Mouse (Mus musculus) embryonic stem cell, embryonic (primary cell): Measurements from ENCODE around the gene Dexi.

Experiments used
- CTCF ChIA-PET, 4 experiments: fragments of 300-600 bp in 2 of 4; fragments of 350-600 bp in 2 of 4; sonication (Branson Sonifier 250); formaldehyde crosslinking; loops; one replicate each; lab custom pipeline; 2022; ENCODE audit warnings: inconsistent platforms in 2 of 4; lab: Charles Lee
- POLR2A ChIA-PET, 4 experiments: fragments of 300-600 bp in 2 of 4; fragments of 350-600 bp in 2 of 4; sonication (Branson Sonifier 250); formaldehyde crosslinking; loops; one replicate each; lab custom pipeline; 2022; ENCODE audit warnings: antibody characterized with exemption in 4 of 4, inconsistent platforms in 1 of 4; lab: Charles Lee

Dexi gene

DNA sequence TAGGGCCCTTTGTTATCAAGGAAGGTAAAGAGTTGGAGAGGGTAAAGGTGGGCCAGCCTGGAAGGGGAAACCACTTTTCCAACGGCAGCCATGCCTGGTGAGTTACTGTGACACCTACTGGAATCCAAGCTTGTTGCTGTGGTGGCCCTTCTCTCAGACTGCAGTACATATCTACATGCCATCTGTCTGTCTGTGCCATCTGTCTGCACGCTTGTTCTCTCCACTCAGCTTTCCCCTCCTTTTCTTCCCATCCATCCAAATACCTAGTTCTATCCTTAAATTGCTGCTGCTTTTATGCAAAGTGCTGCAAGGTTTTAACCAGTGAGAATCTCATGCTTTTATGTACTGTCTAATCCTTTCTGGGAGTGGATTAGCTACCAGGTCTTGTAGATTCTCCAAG is 6.7 kb upstream of the Dexi start:
- ChIA-PET CTCF (interaction anchor here in 1 of 4 experiments (0.9 kb wide), 1 partner anchor 13 kb away, joined by 4 read pairs; no protein-coding TSS in a partner anchor), POLR2A (interaction anchor here in 3 of 4 experiments (0.5 to 2.1 kb wide), 3 partner anchors 12 to 616 kb away, joined by 3 to 6 read pairs (median 5); no protein-coding TSS in a partner anchor)

DNA sequence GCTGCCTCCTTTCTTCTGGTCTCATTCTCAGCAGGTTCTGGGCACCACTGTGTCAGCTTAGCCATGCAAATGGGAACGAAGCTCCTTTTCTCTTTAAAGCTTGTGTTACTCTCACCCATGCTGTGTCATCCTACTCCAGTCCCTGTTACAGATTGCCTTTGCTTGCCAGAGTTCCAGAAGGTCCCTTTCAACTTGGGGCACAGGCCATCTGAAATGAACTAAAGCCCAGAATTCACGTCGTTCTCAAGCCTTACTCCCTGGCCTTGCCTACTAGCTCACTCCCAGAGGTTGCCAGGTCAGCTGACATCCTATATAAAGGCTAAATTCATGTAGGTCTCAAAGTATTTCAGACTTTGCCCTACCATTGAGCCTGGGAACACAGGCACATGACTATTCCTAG is 6.1 kb upstream of the Dexi start:
- ChIA-PET CTCF (no interaction called here), POLR2A (interaction anchor here in 2 of 4 experiments (1.6 to 2.1 kb wide), 2 partner anchors 12 to 18 kb away, joined by 3 to 6 read pairs; no protein-coding TSS in a partner anchor)

GRCm38 (mm10) chr16:10546865-10547264 is 4.0 kb upstream of the Dexi start:
- POLR2A ChIA-PET: interaction anchor here in 1 of 4 experiments (1.4 to 1.9 kb wide), 2 partner anchors 10 to 130 kb away, joined by 4 to 9 read pairs; no protein-coding TSS in a partner anchor
- CTCF ChIA-PET: interaction anchor here in 2 of 4 experiments (0.7 to 1.4 kb wide), 2 partner anchors 26 to 147 kb away, joined by 3 to 8 read pairs; no protein-coding TSS in a partner anchor

GRCm38 (mm10) chr16:10544995-10545622 is 2.3 kb upstream of the Dexi start, which contains the start of gene Clec16a:
Gene Clec16a, plus strand, starts transcription at chr16:10545339.
- POLR2A ChIA-PET: interaction anchor here (0.6 to 5.3 kb wide), 11 partner anchors 12 to 237 kb away, joined by 3 to 46 read pairs (median 3); partner anchors contain the start of gene Nubp1 (in 1 of the 4)
- CTCF ChIA-PET: interaction anchor here in 2 of 4 experiments (0.5 to 1.4 kb wide), 2 partner anchors 24 to 297 kb away, joined by 3 read pairs; no protein-coding TSS in a partner anchor

- POLR2A ChIA-PET: interaction anchor here in 3 of 4 experiments (0.6 to 5.3 kb wide), 48 partner anchors 9 to 556 kb away, joined by 3 to 63 read pairs (median 4); partner anchors contain the start of genes Nubp1 (in 2 of the 3), Atf7ip2 (in 1 of the 3), Emp2 (in 1 of the 3) and Socs1 (in 1 of the 3)
- CTCF ChIA-PET: interaction anchor here (0.6 to 2.1 kb wide), 10 partner anchors 9 to 304 kb away, joined by 3 to 15 read pairs (median 4); no protein-coding TSS in a partner anchor
Observed at GRCm38 (mm10) chr16:10542266-10542665, 588 bp downstream of the Dexi start.

DNA sequence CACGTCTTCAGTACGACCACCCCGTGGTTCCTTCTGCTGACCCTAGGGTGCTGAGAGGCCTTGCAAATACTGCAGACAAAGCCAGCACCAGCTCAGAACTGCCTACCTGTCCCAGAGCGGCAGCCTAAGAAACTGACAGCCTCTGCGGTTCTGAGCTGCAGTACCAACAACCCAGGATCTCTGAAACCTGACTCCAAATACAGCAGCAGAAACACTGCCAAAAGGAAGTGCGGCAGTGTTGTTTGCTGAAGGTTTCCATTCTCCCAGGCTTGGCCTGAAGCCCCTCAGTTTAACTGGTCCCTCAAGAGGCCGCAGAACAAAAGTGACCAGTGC is 1.3 kb downstream of the Dexi start:
- ChIA-PET CTCF (interaction anchor here in 2 of 4 experiments (0.6 to 2.1 kb wide), 5 partner anchors 8 to 261 kb away, joined by 3 to 15 read pairs (median 5); no protein-coding TSS in a partner anchor), POLR2A (interaction anchor here in 3 of 4 experiments (0.6 to 5.3 kb wide), 21 partner anchors 9 to 781 kb away, joined by 3 to 63 read pairs (median 3); partner anchors contain the start of genes Nubp1 (in 1 of the 3), Snx29 (in 1 of the 3), Socs1 (in 1 of the 3) and Tvp23a (in 1 of the 3))

DNA sequence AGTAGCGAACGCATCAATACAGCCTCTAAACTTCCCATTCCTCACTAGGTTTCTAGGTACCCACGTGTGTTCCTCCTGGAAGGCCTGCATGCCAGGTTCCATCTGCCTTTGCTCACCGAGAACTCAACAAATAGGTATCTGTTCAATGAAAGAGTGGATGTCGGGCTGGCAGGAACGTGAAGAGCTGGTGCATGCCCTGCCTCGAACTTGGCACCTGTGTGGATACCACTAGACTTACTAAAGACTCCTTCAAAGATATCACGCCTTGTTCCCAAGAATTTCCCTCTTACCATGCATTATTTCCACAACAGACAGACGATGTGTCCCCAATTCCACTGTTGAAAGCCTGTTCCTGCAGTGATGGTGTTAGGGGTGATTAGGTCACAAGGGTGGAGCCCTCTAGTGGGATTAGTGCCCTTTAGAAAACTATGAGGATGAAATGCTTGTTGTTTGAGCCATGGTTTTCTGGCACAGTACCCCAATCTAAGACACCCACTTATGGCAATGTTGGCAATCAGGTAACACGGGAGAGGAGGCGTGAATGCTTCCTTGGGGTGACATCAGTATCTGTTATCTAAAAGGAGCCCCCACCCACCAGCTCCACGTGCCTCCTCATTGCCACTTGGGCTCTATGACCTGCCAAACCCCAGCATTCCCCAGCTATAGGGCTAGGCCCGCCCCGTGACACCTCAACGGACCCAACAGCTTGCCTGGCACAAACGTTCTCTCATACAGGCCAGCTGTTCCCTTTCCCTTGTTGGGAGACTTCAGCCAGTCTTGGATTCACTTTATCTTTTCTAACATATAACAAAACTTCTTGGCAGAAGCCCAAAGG is 1.9 kb downstream of the Dexi start:
- CTCF ChIA-PET: interaction anchor here in 2 of 4 experiments (0.7 to 2.1 kb wide), 2 partner anchors 8 to 20 kb away, joined by 3 to 5 read pairs; no protein-coding TSS in a partner anchor
- POLR2A ChIA-PET: interaction anchor here in 3 of 4 experiments (0.6 to 5.3 kb wide), 19 partner anchors 9 to 782 kb away, joined by 3 to 63 read pairs (median 5); partner anchors contain the start of genes Nubp1 (in 1 of the 3), Snx29 (in 1 of the 3), Socs1 (in 1 of the 3) and Tvp23a (in 1 of the 3)

- CTCF ChIA-PET: interaction anchor here in 3 of 4 experiments (0.5 to 1.4 kb wide), 6 partner anchors 14 to 332 kb away, joined by 3 to 17 read pairs (median 6); no protein-coding TSS in a partner anchor
- POLR2A ChIA-PET: interaction anchor here in 3 of 4 experiments (0.7 to 1.4 kb wide), 5 partner anchors 19 to 329 kb away, joined by 3 to 8 read pairs (median 4); no protein-coding TSS in a partner anchor
Observed at GRCm38 (mm10) chr16:10536961-10537360, 5.9 kb downstream of the Dexi start.

- ChIA-PET CTCF (interaction anchor here in 1 of 4 experiments (1.2 kb wide), 1 partner anchor 14 kb away, joined by 4 read pairs; no protein-coding TSS in a partner anchor), POLR2A (interaction anchor here in 2 of 4 experiments (1.4 to 1.6 kb wide), 4 partner anchors 14 to 18 kb away, joined by 3 read pairs; no protein-coding TSS in a partner anchor)
Observed at GRCm38 (mm10) chr16:10536323-10536722, 6.5 kb downstream of the Dexi start.

GRCm38 (mm10) chr16:10534567-10534966 is 8.3 kb downstream of the Dexi start:
- ChIA-PET POLR2A (interaction anchor here in 2 of 4 experiments (0.8 to 1.5 kb wide), 7 partner anchors 8 to 123 kb away, joined by 3 to 4 read pairs (median 3); partner anchors contain the start of genes Dexi (in 1 of the 2) and Nubp1 (in 1 of the 2)), CTCF (interaction anchor here in 2 of 4 experiments (0.6 to 1.4 kb wide), 4 partner anchors 11 to 165 kb away, joined by 3 to 4 read pairs (median 3); no protein-coding TSS in a partner anchor)

DNA sequence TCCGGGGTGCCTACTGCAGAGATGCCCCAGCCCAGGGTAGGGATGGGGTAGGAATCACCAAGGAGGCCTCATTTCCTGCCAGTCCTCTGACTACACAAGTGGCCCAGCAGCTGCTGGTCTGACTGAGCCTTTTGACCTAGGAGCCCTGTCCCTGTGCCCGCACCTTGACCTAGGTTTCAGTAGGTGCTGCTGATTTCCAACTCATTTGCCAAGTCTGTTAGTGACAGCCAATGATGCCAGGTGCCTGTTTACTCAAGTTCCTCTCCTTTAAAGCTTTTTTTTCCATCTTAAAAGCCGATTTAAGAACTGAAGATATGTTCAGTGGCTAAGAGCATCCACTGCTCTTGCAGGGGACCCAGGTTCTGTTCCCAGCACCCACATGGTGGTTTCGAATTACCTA is 9.1 kb downstream of the Dexi start:
- ChIA-PET POLR2A (interaction anchor here in 2 of 4 experiments (0.6 to 6.3 kb wide), 5 partner anchors 8 to 122 kb away, joined by 3 to 63 read pairs (median 4); partner anchors contain the start of genes Dexi (in 2 of the 2) and Nubp1 (in 1 of the 2)), CTCF (interaction anchor here in 2 of 4 experiments (1.0 to 2.1 kb wide), 4 partner anchors 8 to 13 kb away, joined by 3 to 6 read pairs (median 4); partner anchors contain the start of gene Dexi (in 1 of the 2))

DNA sequence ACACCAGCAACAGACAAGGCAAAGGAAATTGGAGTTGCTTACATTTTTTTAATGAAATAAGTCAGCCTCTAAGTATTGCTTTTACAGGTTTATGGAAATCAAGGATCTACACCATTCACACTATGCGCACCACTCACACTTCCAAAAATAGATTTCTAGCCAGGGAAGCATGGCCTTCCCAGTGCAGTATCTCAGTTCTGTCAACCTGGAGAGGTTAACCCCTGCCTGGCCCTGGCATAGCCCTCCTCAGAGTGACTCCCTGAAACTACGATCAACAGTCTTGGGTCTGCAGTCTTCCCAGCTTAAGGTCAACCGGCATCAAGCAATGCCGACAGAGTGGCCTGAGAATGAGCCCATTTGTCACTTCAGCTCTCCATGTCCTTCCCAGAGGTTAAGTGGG is 12.7 kb downstream of the Dexi start:
- ChIA-PET POLR2A (interaction anchor here in 3 of 4 experiments (0.6 to 6.3 kb wide), 9 partner anchors 11 to 254 kb away, joined by 3 to 63 read pairs (median 4); partner anchors contain the start of genes Dexi (in 2 of the 3), Clec16a (in 1 of the 3) and Nubp1 (in 1 of the 3)), CTCF (interaction anchor here in 2 of 4 experiments (1.0 to 2.6 kb wide), 6 partner anchors 9 to 504 kb away, joined by 3 to 11 read pairs (median 4); partner anchors contain the start of gene Dexi (in 1 of the 2))

DNA sequence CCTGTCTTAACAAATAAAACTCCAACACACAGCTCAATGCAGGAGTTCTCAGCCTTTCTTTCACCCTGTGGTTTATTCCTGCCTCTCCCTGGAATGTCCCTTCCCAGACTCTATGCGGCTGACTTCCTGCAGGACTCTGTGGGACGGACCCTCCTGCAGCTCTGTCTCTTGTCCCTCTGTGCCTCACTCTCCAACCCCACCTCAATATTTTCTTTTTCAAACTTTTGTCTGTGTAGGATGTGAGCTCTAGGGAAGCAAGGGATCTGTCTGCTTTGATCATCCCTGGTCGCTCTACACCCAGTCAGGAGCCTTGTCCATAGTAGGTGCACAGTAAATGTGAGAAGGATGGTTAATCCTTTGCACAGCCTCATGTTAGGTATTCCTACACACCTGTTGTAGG is 14.5 kb downstream of the Dexi start:
- ChIA-PET CTCF (interaction anchor here in 3 of 4 experiments (0.5 to 2.0 kb wide), 6 partner anchors 10 to 130 kb away, joined by 3 to 4 read pairs (median 4); partner anchors contain the start of gene Dexi (in 1 of the 3)), POLR2A (interaction anchor here in 2 of 4 experiments (1.0 to 6.3 kb wide), 8 partner anchors 10 to 116 kb away, joined by 3 to 63 read pairs (median 5); partner anchors contain the start of genes Dexi (in 2 of the 2) and Nubp1 (in 1 of the 2))

DNA sequence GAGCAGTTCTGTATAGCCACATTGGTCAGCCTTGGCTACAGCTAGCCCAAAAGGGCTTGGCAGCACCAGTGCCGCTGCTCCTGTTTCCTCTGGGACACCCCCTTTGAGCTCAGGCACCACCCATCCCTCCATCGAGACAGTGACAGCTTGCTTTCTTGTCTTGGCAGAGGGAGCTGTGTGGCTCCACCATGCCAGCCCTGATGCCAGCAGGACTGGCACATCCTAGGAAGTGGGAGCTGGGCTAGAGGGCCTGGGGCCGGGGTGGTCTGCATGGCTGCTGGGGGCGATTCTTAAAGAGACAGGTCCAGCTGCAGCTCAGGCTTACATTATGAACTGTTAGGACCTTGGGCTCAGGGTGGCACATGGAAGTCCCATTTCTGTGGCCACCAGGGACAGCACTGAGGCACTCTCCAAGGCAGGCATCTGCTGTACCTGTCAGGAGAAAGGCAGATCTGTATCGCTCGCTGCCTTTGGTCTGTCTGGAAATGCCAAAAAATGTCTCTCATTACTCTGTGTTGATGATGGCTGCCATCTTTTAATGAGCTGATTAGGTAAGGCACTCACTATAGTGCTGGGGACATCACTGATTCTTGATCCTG is 15.7 kb downstream of the Dexi start:
- ChIA-PET POLR2A (interaction anchor here in 2 of 4 experiments (0.8 to 2.7 kb wide), 8 partner anchors 9 to 252 kb away, joined by 3 to 12 read pairs (median 6); partner anchors contain the start of genes Dexi (in 1 of the 2) and Nubp1 (in 1 of the 2)), CTCF (interaction anchor here in 3 of 4 experiments (0.6 to 1.7 kb wide), 6 partner anchors 9 to 356 kb away, joined by 3 to 7 read pairs (median 3); partner anchors contain the start of gene Dexi (in 1 of the 3))

DNA sequence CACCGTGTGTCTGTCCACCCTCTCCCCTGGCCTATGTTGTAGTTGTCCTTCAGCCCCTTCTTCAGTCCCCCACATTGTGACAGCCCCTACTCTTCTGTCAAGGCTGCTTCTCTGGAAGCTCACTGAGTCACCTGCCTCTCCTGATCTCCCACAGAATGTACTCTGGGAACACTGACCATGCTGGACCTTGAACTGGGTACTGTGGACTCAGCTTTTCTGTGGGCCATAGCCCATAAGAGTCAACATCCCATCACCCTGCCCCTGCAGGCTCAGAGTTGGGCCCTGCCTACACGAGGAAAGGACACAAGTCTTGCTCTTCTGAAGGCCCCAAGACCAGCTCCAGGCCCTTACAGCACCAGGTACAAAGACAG is 17.3 kb downstream of the Dexi start:
- ChIA-PET CTCF (interaction anchor here in 2 of 4 experiments (0.6 to 2.3 kb wide), 3 partner anchors 109 to 134 kb away, joined by 5 to 14 read pairs (median 9); no protein-coding TSS in a partner anchor), POLR2A (interaction anchor here in 2 of 4 experiments (0.8 to 2.7 kb wide), 5 partner anchors 17 to 236 kb away, joined by 3 to 12 read pairs (median 5); partner anchors contain the start of genes Dexi (in 2 of the 2) and Nubp1 (in 1 of the 2))
